Mouse (Mus musculus) cortical plate, adult 2 months (tissue): Measurements from ENCODE around the gene Sptbn4. TPM values are rescaled to one million over a fixed set of nuclear protein-coding genes. Genes with fewer than 3 reads are reported as not detected.

Experiments used
- H3K27ac ChIP-seq: fragments of 200-500 bp; 2 replicates; pipeline ENCODE4 v1.5.1; 2012; ENCODE audit warnings: low read length, control low read depth, inconsistent platforms; ENCODE audit not compliant: insufficient read depth
- H3K4me1 ChIP-seq: fragments of 200-500 bp; 2 replicates; pipeline ENCODE4 v1.6.1; 2011; ENCODE audit warnings: low read length; ENCODE audit not compliant: control insufficient read depth, insufficient read depth
- H3K4me3 ChIP-seq: fragments of 200-500 bp; 2 replicates; pipeline ENCODE4 v1.5.1; 2011; ENCODE audit warnings: mild to moderate bottlenecking, low read length, control low read depth; ENCODE audit not compliant: insufficient read depth
- CTCF ChIP-seq: fragments of 200-500 bp; IDR thresholded peaks from 2 replicates; pipeline ENCODE4 v1.5.1; 2011; ENCODE audit warnings: mild to moderate bottlenecking, control low read depth, low read length; ENCODE audit not compliant: insufficient read depth; ENCODE audit errors: extremely low read depth
- POLR2A ChIP-seq: fragments of 200-500 bp; IDR thresholded peaks from 2 replicates; pipeline ENCODE4 v1.6.1; 2011; ENCODE audit warnings: mild to moderate bottlenecking, low read length, control low read depth; ENCODE audit not compliant: insufficient read depth; ENCODE audit errors: extremely low read depth
- polyA plus RNA-seq: library from polyadenylated mRNA; depleted of rRNA; stranded (reverse); fragments of >200 nt; gene quantifications from 2 replicates; pipeline ENCODE4 v1.2.3, GENCODE M21; 2012

Sptbn4 gene
- polyA plus RNA-seq, 1 experiment = 149 TPM

- Histone ChIP-seq H3K4me3 (peak overlapping the region; percentile 86), H3K27ac (peak overlapping the region; percentile 74), H3K4me1 (peaks cover 1% of the 10 kb centered on the region; the same call in 1 of the 2 replicates)
- TF ChIP-seq POLR2A = no peak
- TF ChIP-seq CTCF = no peak
Observed at GRCm38 (mm10) chr7:27446051-27446450, 1.4 kb downstream of the Sptbn4 start.

GRCm38 (mm10) chr7:27440014-27440413, 7.5 kb downstream of the Sptbn4 start:
- Histone ChIP-seq H3K4me1 (peaks cover under 1% of the 10 kb centered on the region; the same call in 1 of the 2 replicates), H3K4me3 (no peak overlapping the region), H3K27ac (no peak overlapping the region)
- no peak for TF ChIP-seq CTCF
- TF ChIP-seq POLR2A = no peak

GRCm38 (mm10) chr7:27437544-27437943, 9.9 kb downstream of the Sptbn4 start:
- Histone ChIP-seq H3K4me1 (peaks cover 2% of the 10 kb centered on the region; the same call in 1 of the 2 replicates), H3K4me3 (no peak overlapping the region), H3K27ac (no peak overlapping the region)
- TF ChIP-seq CTCF (peak; percentile 43), POLR2A (no peak)

- TF ChIP-seq CTCF (no peak), POLR2A (no peak)
- Histone ChIP-seq H3K27ac (no peak overlapping the region), H3K4me1 (peaks cover 2% of the 10 kb centered on the region; the same call in 1 of the 2 replicates), H3K4me3 (no peak overlapping the region)
Observed at GRCm38 (mm10) chr7:27433794-27434193, 13.7 kb downstream of the Sptbn4 start.

- Histone ChIP-seq H3K4me1 (peaks cover 2% of the 10 kb centered on the region; the same call in 1 of the 2 replicates), H3K4me3 (no peak overlapping the region), H3K27ac (no peak overlapping the region)
- TF ChIP-seq CTCF = no peak
- no peak for TF ChIP-seq POLR2A
Observed at GRCm38 (mm10) chr7:27433349-27433748, 14.1 kb downstream of the Sptbn4 start.

- Histone ChIP-seq H3K27ac (no peak overlapping the region), H3K4me1 (no peaks in the 10 kb centered on the region), H3K4me3 (no peak overlapping the region)
- TF ChIP-seq CTCF (0 out of 2 replicates have a peak, but pooled peaks have one; percentile 7), POLR2A (no peak)
Observed at GRCm38 (mm10) chr7:27429135-27429534, 18.4 kb downstream of the Sptbn4 start.

- Histone ChIP-seq H3K4me3 (no peak overlapping the region), H3K27ac (no peak overlapping the region), H3K4me1 (peaks cover 3% of the 10 kb centered on the region)
- TF ChIP-seq POLR2A (no peak), CTCF (no peak)
Observed at GRCm38 (mm10) chr7:27428002-27428401, 19.5 kb downstream of the Sptbn4 start.

GRCm38 (mm10) chr7:27427387-27427786, 20.1 kb downstream of the Sptbn4 start:
- H3K4me1 ChIP-seq = peaks cover 3% of the 10 kb centered on the region
- no peak for TF ChIP-seq CTCF
- no peak for TF ChIP-seq POLR2A
- H3K27ac ChIP-seq = no peak overlapping the region
- no peak overlapping the region for H3K4me3 ChIP-seq

GRCm38 (mm10) chr7:27423556-27424326, 23.7 kb downstream of the Sptbn4 start:
- Histone ChIP-seq H3K4me3 (no peak overlapping the region), H3K27ac (no peak overlapping the region), H3K4me1 (peaks cover 3% of the 10 kb centered on the region)
- TF ChIP-seq POLR2A (no peak), CTCF (no peak)

- peaks cover 3% of the 10 kb centered on the region for H3K4me1 ChIP-seq
- H3K4me3 ChIP-seq = no peak overlapping the region
- H3K27ac ChIP-seq = no peak overlapping the region
- TF ChIP-seq CTCF (no peak), POLR2A (no peak)
Observed at GRCm38 (mm10) chr7:27419101-27419500, 28.4 kb downstream of the Sptbn4 start.
